Mouse (Mus musculus) forebrain, postnatal 0 days (tissue): ENCODE data around the gene Gla. TPM values are rescaled to one million over a fixed set of nuclear protein-coding genes. Genes with fewer than 3 reads are reported as not detected.

Experiments
- ATAC-seq: fragments of 200-750 bp; cut with Nextera tagmentation; 2 replicates; pipeline ENCODE4 v1.8.0; 2017; ENCODE audit warnings: mild to moderate bottlenecking, moderate library complexity
- DNase-seq: peaks from one replicate; pipeline ENCODE4 v3.0.0-alpha.2; 2015
- H3K27ac ChIP-seq: fragments of 300-500 bp; sonication (generic); 2 replicates; pipeline ENCODE4 v1.5.1; 2014; ENCODE audit warnings: low read depth, mild to moderate bottlenecking, antibody characterized with exemption, low read length, moderate library complexity, mixed read lengths
- H3K27me3 ChIP-seq: fragments of 300-500 bp; sonication (generic); 2 replicates; pipeline ENCODE4 v1.6.1; 2014; ENCODE audit warnings: mild to moderate bottlenecking, low read length, mixed read lengths; ENCODE audit not compliant: insufficient read depth
- H3K36me3 ChIP-seq: fragments of 300-500 bp; sonication (generic); 2 replicates; pipeline ENCODE4 v1.6.1; 2014; ENCODE audit warnings: mild to moderate bottlenecking, moderate library complexity; ENCODE audit not compliant: insufficient read depth
- H3K4me1 ChIP-seq: fragments of 300-500 bp; sonication (generic); 2 replicates; pipeline ENCODE4 v1.6.1; 2014; ENCODE audit warnings: antibody characterized with exemption; ENCODE audit not compliant: insufficient read depth
- H3K4me2 ChIP-seq: fragments of 300-500 bp; sonication (generic); 2 replicates; pipeline ENCODE4 v1.6.1; 2014; ENCODE audit warnings: low read depth, mild to moderate bottlenecking, moderate library complexity
- H3K4me3 ChIP-seq: fragments of 300-500 bp; sonication (generic); 2 replicates; pipeline ENCODE4 v1.5.1; 2014; ENCODE audit warnings: low read depth, low read length, mixed read lengths
- H3K9ac ChIP-seq: fragments of 300-500 bp; sonication (generic); 2 replicates; pipeline ENCODE4 v1.6.1; 2014; ENCODE audit warnings: mild to moderate bottlenecking
- H3K9me3 ChIP-seq: fragments of 300-500 bp; sonication (generic); 2 replicates; pipeline ENCODE4 v1.6.1; 2016; ENCODE audit warnings: low read length
- CTCF ChIP-seq: sonication (generic); IDR thresholded peaks from 2 replicates; pipeline ENCODE4 v1.5.1; 2016; ENCODE audit warnings: antibody characterized with exemption, control low read depth, low read depth
- WGBS: fragments of 180-500 bp; shearing (Covaris S2); extraction: QIAGEN DNeasy Blood & Tissue Kit; methylation state at CpG from one replicate; pipeline ENCODE4 v1.1.7; 2014; 5-methylcytosine and 5-hydroxymethylcytosine counted together
- polyA plus RNA-seq: library from polyadenylated mRNA; unstranded; fragments of >200 nt; fragmentation: Nextera tagmentation; extraction: Ambion mirVana; gene quantifications from 2 replicates; pipeline ENCODE4 v1.2.1, GENCODE M21; 2015
- total RNA-seq: library from RNA; depleted of rRNA; stranded (reverse); fragments of >200 nt; gene quantifications from 2 replicates; pipeline ENCODE4 v1.2.3, GENCODE M21; 2014

Gene Gla
- total and polyA plus RNA-seq, 2 experiments from 2014 or later = 4.3 to 5.8 TPM

- H3K36me3 ChIP-seq = no peaks in the 10 kb centered on the region
- H3K4me3 ChIP-seq = no peak overlapping the region
- no peak for TF ChIP-seq CTCF
- no peaks in the 10 kb centered on the region for H3K9me3 ChIP-seq
- H3K4me1 ChIP-seq = no peaks in the 10 kb centered on the region
- WGBS = 85% methylated on average over 14 of the region's 14 CpGs
- H3K4me2 ChIP-seq = no peak overlapping the region
- ATAC-seq (no peak), DNase-seq (no peak)
- H3K27me3 ChIP-seq = no peaks in the 10 kb centered on the region
- H3K9ac ChIP-seq = no peak overlapping the region
- H3K27ac ChIP-seq = no peak overlapping the region
Measured at GRCm38 (mm10) chrX:134580528-134581305, 20.2 kb downstream of the Gla start.

- H3K9ac ChIP-seq = no peak overlapping the region
- H3K4me3 ChIP-seq = no peak overlapping the region
- no peak for DNase-seq
- no peaks in the 10 kb centered on the region for H3K27me3 ChIP-seq
- no peaks in the 10 kb centered on the region for H3K36me3 ChIP-seq
- H3K9me3 ChIP-seq = no peaks in the 10 kb centered on the region
- TF ChIP-seq CTCF = no peak
- no peak overlapping the region for H3K27ac ChIP-seq
- H3K4me2 ChIP-seq = no peak overlapping the region
- ATAC-seq = no peak
- 78% methylated on average over 4 of the region's 4 CpGs for WGBS
- no peaks in the 10 kb centered on the region for H3K4me1 ChIP-seq
Measured at GRCm38 (mm10) chrX:134577896-134578295, 23.0 kb downstream of the Gla start.

GRCm38 (mm10) chrX:134566536-134567222, 34.2 kb downstream of the Gla start:
- Histone ChIP-seq H3K36me3 (no peaks in the 10 kb centered on the region), H3K9ac (no peak overlapping the region), H3K4me3 (no peak overlapping the region), H3K4me1 (no peaks in the 10 kb centered on the region), H3K27me3 (no peaks in the 10 kb centered on the region), H3K27ac (no peak overlapping the region), H3K4me2 (no peak overlapping the region), H3K9me3 (no peaks in the 10 kb centered on the region)
- DNase-seq = no peak
- 86% methylated on average over 8 of the region's 8 CpGs for WGBS
- no peak for ATAC-seq
- no peak for TF ChIP-seq CTCF

- no peak for TF ChIP-seq CTCF
- no peak overlapping the region for H3K4me2 ChIP-seq
- H3K27ac ChIP-seq = no peak overlapping the region
- no peak overlapping the region for H3K9ac ChIP-seq
- no peaks in the 10 kb centered on the region for H3K27me3 ChIP-seq
- no peak overlapping the region for H3K4me3 ChIP-seq
- ATAC-seq (no peak), DNase-seq (no peak)
- H3K9me3 ChIP-seq = no peaks in the 10 kb centered on the region
- H3K4me1 ChIP-seq = no peaks in the 10 kb centered on the region
- WGBS = 89% methylated on average over 4 of the region's 4 CpGs
- no peaks in the 10 kb centered on the region for H3K36me3 ChIP-seq
Measured at GRCm38 (mm10) chrX:134564326-134564725, 36.6 kb downstream of the Gla start.

- Histone ChIP-seq H3K4me3 (no peak overlapping the region), H3K36me3 (no peaks in the 10 kb centered on the region), H3K4me2 (no peak overlapping the region), H3K4me1 (no peaks in the 10 kb centered on the region), H3K9me3 (no peaks in the 10 kb centered on the region), H3K9ac (no peak overlapping the region), H3K27ac (no peak overlapping the region), H3K27me3 (no peaks in the 10 kb centered on the region)
- no peak for TF ChIP-seq CTCF
- DNase-seq (no peak), ATAC-seq (no peak)
- 84% methylated on average over 6 of the region's 6 CpGs for WGBS
Measured at GRCm38 (mm10) chrX:134554425-134554824, 46.5 kb downstream of the Gla start.

GRCm38 (mm10) chrX:134553326-134553725, 47.6 kb downstream of the Gla start:
- DNase-seq = no peak
- Histone ChIP-seq H3K4me3 (no peak overlapping the region), H3K27ac (no peak overlapping the region), H3K27me3 (no peaks in the 10 kb centered on the region), H3K4me1 (no peaks in the 10 kb centered on the region), H3K4me2 (no peak overlapping the region), H3K9ac (no peak overlapping the region), H3K36me3 (no peaks in the 10 kb centered on the region), H3K9me3 (no peaks in the 10 kb centered on the region)
- 75% methylated on average over 4 of the region's 4 CpGs for WGBS
- ATAC-seq = no peak
- no peak for TF ChIP-seq CTCF

- Histone ChIP-seq H3K4me3 (no peak overlapping the region), H3K9ac (no peak overlapping the region), H3K9me3 (no peaks in the 10 kb centered on the region), H3K4me1 (no peaks in the 10 kb centered on the region), H3K36me3 (no peaks in the 10 kb centered on the region), H3K27me3 (no peaks in the 10 kb centered on the region), H3K4me2 (no peak overlapping the region), H3K27ac (no peak overlapping the region)
- peak; percentile 58 for TF ChIP-seq CTCF
- DNase-seq = peak; percentile 76
- peak; percentile 60; the same call in 1 of the 2 replicates for ATAC-seq
- WGBS = 21% methylated on average over 5 of the region's 5 CpGs
Measured at GRCm38 (mm10) chrX:134550903-134551302, 50.0 kb downstream of the Gla start.
